Mouse (Mus musculus) megakaryocyte, embryonic 14.5 days (primary cell): ENCODE measurements around the gene Trp53rka.

Experiments
- FLI1 ChIP-seq: IDR thresholded peaks from 2 replicates; pipeline ENCODE4 v1.6.1; 2012; ENCODE audit warnings: low read length, inconsistent platforms, mixed read lengths
- GATA1 ChIP-seq: IDR thresholded peaks from 3 replicates; pipeline ENCODE4 v1.6.1; 2012; ENCODE audit warnings: mixed read lengths, low read length, inconsistent platforms, borderline replicate concordance

GRCm38 (mm10) chr2:165473003-165473402 lies 20.1 kb downstream of the Trp53rka start, which contains the start of gene Slc13a3:
- TF ChIP-seq GATA1, result no peak
- TF ChIP-seq FLI1, result no peak
